Mouse (Mus musculus) erythroblast, embryonic 14.5 days (primary cell): ENCODE measurements around the gene Gm17428. TPM values are rescaled to one million over a fixed set of nuclear protein-coding genes. Genes with fewer than 3 reads are reported as not detected.

ENCODE experiments used
- H3K27me3 ChIP-seq: 2 replicates; pipeline ENCODE4 v1.6.1; 2012; ENCODE audit warnings: inconsistent platforms; ENCODE audit not compliant: control insufficient read depth
- H3K36me3 ChIP-seq: 2 replicates; pipeline ENCODE4 v1.6.1; 2012; ENCODE audit warnings: mild to moderate bottlenecking, inconsistent platforms; ENCODE audit not compliant: control insufficient read depth
- H3K4me1 ChIP-seq: 2 replicates; pipeline ENCODE4 v1.6.1; 2012; ENCODE audit warnings: inconsistent platforms; ENCODE audit not compliant: control insufficient read depth
- H3K4me3 ChIP-seq: replicated peaks from 2 replicates; pipeline ENCODE3; 2012; ENCODE audit warnings: moderate library complexity, mild to moderate bottlenecking, inconsistent platforms
- H3K9me3 ChIP-seq: 2 replicates; pipeline ENCODE4 v1.6.1; 2012; ENCODE audit warnings: low read length, inconsistent platforms, mixed read lengths; ENCODE audit not compliant: control insufficient read depth
- GATA1 ChIP-seq: IDR thresholded peaks from 2 replicates; pipeline ENCODE4 v1.6.1; 2012; ENCODE audit warnings: low read length, inconsistent platforms, mixed read lengths
- TAL1 ChIP-seq: IDR thresholded peaks from 3 replicates; pipeline ENCODE4 v1.6.1; 2012; ENCODE audit warnings: low read length, inconsistent platforms, mixed read lengths
- polyA plus RNA-seq: library from polyadenylated mRNA; stranded (reverse); fragments of >175 nt; gene quantifications from 2 replicates; pipeline ENCODE4 v1.2.3, GENCODE M21; 2012

Gene Gm17428
- not detected in 2 replicates for polyA plus RNA-seq

GRCm38 (mm10) chr14:54976633-54977032 is at the start of gene Gm17428:
TSS of gene Gm17428 (plus strand) at chr14:54976933.
- TF ChIP-seq GATA1 = no peak
- TF ChIP-seq TAL1 = no peak
- Histone ChIP-seq H3K27me3 (no peaks in the 10 kb centered on the region; the same call in 1 of the 2 replicates), H3K4me3 (no peak within 1 kb of the TSS), H3K4me1 (no peaks in the 10 kb centered on the region), H3K9me3 (no peaks in the 10 kb centered on the region), H3K36me3 (no peaks in the 10 kb centered on the region)

DNA sequence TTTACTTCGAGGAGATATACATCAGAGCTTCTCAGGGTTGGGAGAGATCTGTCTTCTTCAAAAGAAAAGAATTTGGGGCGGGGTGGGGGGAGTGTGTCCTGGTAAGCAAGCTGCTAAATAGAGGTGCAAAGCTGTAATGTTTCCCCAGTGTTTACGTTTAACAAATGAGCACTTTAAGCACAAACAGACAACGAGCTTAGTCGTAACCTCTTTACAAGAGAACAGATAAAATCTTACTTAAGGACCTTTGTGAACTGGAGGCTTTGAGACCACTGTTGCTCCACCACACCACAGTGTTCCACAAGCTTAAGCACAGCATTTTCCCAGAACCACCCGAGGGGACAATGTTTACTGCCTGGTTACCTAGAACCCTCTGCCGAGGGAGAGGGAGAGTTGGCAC is 49.4 kb upstream of the Gm17428 start:
- H3K4me3 ChIP-seq = no peak overlapping the region
- H3K4me1 ChIP-seq = peaks cover 21% of the 10 kb centered on the region
- H3K27me3 ChIP-seq = peaks cover 67% of the 10 kb centered on the region
- peaks cover 2% of the 10 kb centered on the region; the same call in 1 of the 2 replicates for H3K9me3 ChIP-seq
- TF ChIP-seq TAL1 (no peak), GATA1 (no peak)
- no peaks in the 10 kb centered on the region for H3K36me3 ChIP-seq

- Histone ChIP-seq H3K4me1 (peaks cover 12% of the 10 kb centered on the region), H3K27me3 (peaks cover 55% of the 10 kb centered on the region)
Observed at GRCm38 (mm10) chr14:54929801-54930200, 46.9 kb upstream of the Gm17428 start.

GRCm38 (mm10) chr14:54930431-54930830 is 46.3 kb upstream of the Gm17428 start:
- Histone ChIP-seq H3K36me3 (no peaks in the 10 kb centered on the region), H3K9me3 (no peaks in the 10 kb centered on the region; the same call in 1 of the 2 replicates), H3K4me3 (no peak overlapping the region), H3K27me3 (peaks cover 48% of the 10 kb centered on the region), H3K4me1 (peaks cover 6% of the 10 kb centered on the region)
- TF ChIP-seq GATA1 (no peak), TAL1 (no peak)

More at GRCm38 (mm10) chr14:54929801-54930200, 46.9 kb upstream of the Gm17428 start:
- Histone ChIP-seq H3K36me3 (no peaks in the 10 kb centered on the region), H3K4me3 (no peak overlapping the region), H3K9me3 (peaks cover 2% of the 10 kb centered on the region; the same call in 1 of the 2 replicates)
- TF ChIP-seq TAL1 = no peak
- no peak for TF ChIP-seq GATA1

DNA sequence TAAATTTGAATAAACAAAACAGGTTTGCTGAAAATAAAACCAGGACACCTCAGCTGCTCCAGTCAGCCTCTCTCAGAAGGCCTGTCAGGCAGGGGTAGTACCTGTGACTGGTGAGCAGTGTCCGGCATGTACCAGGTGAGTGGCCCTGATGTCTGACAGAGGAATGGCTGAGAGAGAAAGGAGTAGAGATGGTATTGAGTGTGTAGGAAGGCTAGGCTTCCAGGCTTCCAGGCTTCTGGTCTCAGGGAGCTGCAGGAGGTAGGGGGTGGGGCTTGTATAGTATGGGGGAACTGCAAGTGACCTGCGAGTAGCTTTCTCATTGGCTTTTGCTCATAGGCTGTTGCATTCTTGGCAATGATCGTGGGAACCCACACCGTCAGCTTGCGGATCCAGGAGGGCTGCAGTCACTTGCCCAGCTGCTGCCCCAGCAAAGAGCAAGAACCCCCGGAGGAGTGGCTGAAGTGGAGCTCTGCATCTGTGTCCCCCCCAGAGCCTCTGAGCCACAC is 44.0 kb upstream of the Gm17428 start, which contains the start of gene Il25:
Gene Il25 (plus strand): TSS at position 51 of the 506 bp plus-strand sequence.
- Histone ChIP-seq H3K4me1 (no peaks in the 10 kb centered on the region), H3K9me3 (no peaks in the 10 kb centered on the region), H3K27me3 (peaks cover 32% of the 10 kb centered on the region), H3K4me3 (no peak within 1 kb of the TSS), H3K36me3 (no peaks in the 10 kb centered on the region)
- TF ChIP-seq TAL1 (no peak), GATA1 (no peak)

- Histone ChIP-seq H3K4me3 (no peak within 1 kb of the TSS), H3K9me3 (no peaks in the 10 kb centered on the region), H3K27me3 (peaks cover 7% of the 10 kb centered on the region), H3K36me3 (no peaks in the 10 kb centered on the region), H3K4me1 (no peaks in the 10 kb centered on the region)
- TF ChIP-seq GATA1 (no peak), TAL1 (no peak)
Observed at GRCm38 (mm10) chr14:54935904-54936830, 40.6 kb upstream of the Gm17428 start, which contains the start of gene Cmtm5. TSS of gene Cmtm5 (plus strand) at chr14:54936261.

- TF ChIP-seq TAL1 = no peak
- TF ChIP-seq GATA1 = no peak
- Histone ChIP-seq H3K36me3 (no peaks in the 10 kb centered on the region), H3K9me3 (no peaks in the 10 kb centered on the region), H3K27me3 (peaks cover 7% of the 10 kb centered on the region), H3K4me1 (no peaks in the 10 kb centered on the region), H3K4me3 (no peak overlapping the region)
Observed at GRCm38 (mm10) chr14:54936831-54937160, 39.9 kb upstream of the Gm17428 start.

- H3K27me3 ChIP-seq = peaks cover 7% of the 10 kb centered on the region
- H3K4me1 ChIP-seq = no peaks in the 10 kb centered on the region
- no peaks in the 10 kb centered on the region for H3K9me3 ChIP-seq
- no peaks in the 10 kb centered on the region for H3K36me3 ChIP-seq
- TF ChIP-seq TAL1 (no peak), GATA1 (no peak)
- H3K4me3 ChIP-seq = no peak overlapping the region
Observed at GRCm38 (mm10) chr14:54937361-54938182, 39.2 kb upstream of the Gm17428 start.
